Mouse (Mus musculus) kidney, embryonic 16.5 days (tissue): ENCODE results near the gene Tnfrsf26. TPM values are rescaled to one million over a fixed set of nuclear protein-coding genes. Genes with fewer than 3 reads are reported as not detected.

Source experiments
- ATAC-seq: fragments of 200-750 bp; cut with Nextera tagmentation; 2 replicates; pipeline ENCODE4 v1.8.0; 2017; ENCODE audit warnings: moderate TSS enrichment; ENCODE audit not compliant: low FRiP score, low TSS enrichment
- H3K27ac ChIP-seq: fragments of 300-500 bp; sonication (generic); 2 replicates; pipeline ENCODE4 v1.5.1; 2014; ENCODE audit warnings: low read length
- H3K27me3 ChIP-seq: fragments of 300-500 bp; sonication (generic); 2 replicates; pipeline ENCODE4 v1.6.1; 2014; ENCODE audit warnings: low read length, control low read depth, mixed read lengths; ENCODE audit not compliant: insufficient read depth
- H3K36me3 ChIP-seq: fragments of 300-500 bp; sonication (generic); 2 replicates; pipeline ENCODE4 v1.6.1; 2014; ENCODE audit warnings: low read length, control low read depth, mixed read lengths; ENCODE audit not compliant: insufficient read depth
- H3K4me1 ChIP-seq: fragments of 300-500 bp; sonication (generic); 2 replicates; pipeline ENCODE4 v1.6.1; 2014; ENCODE audit warnings: low read length, control low read depth, mixed read lengths; ENCODE audit not compliant: insufficient read depth
- H3K4me2 ChIP-seq: fragments of 300-500 bp; sonication (generic); replicated peaks from 2 replicates; pipeline ENCODE4 v1.6.1; 2014; ENCODE audit warnings: low read depth, low read length
- H3K4me3 ChIP-seq: fragments of 300-500 bp; sonication (generic); 2 replicates; pipeline ENCODE4 v1.5.1; 2014; ENCODE audit warnings: mild to moderate bottlenecking, low read length
- H3K9ac ChIP-seq: fragments of 300-500 bp; sonication (generic); replicated peaks from 2 replicates; pipeline ENCODE4 v1.6.1; 2014; ENCODE audit warnings: low read length
- H3K9me3 ChIP-seq: fragments of 300-500 bp; sonication (generic); 2 replicates; pipeline ENCODE4 v1.6.1; 2016; ENCODE audit warnings: low read length, control low read depth
- WGBS: fragments of 180-500 bp; shearing (Covaris S2); extraction: QIAGEN DNeasy Blood & Tissue Kit; methylation state at CpG from one replicate; pipeline ENCODE4 v1.1.7; 2014; 5-methylcytosine and 5-hydroxymethylcytosine counted together
- polyA plus RNA-seq: library from polyadenylated mRNA; unstranded; fragments of >200 nt; fragmentation: Nextera tagmentation; extraction: Ambion mirVana; gene quantifications from 2 replicates; pipeline ENCODE4 v1.2.1, GENCODE M21; 2015

Gene Tnfrsf26
- polyA plus RNA-seq, 1 experiment from 2014 or later: 0.56 TPM

DNA sequence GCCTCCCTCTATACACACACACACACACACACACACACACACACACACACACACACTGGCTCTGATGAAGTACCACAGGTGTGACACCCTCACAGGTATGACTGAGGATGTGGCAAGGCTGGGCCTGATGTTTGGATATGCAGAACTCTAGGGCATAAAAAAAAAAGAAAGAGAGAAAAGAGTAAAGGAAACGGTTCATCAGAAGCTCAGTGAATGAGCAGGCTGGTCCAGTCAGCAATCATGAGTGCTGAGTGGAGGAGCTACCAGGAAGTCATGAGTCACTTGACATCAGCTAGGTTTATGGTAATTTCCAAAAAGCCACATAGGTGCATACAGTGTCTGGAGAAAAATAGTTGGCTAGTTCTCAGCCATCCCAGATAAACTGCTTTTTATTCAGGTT is 979 bp upstream of the Tnfrsf26 start:
- Histone ChIP-seq H3K4me2 (no peak overlapping the region), H3K4me1 (no peaks in the 10 kb centered on the region), H3K36me3 (no peaks in the 10 kb centered on the region), H3K9ac (no peak overlapping the region), H3K9me3 (0 out of 2 replicates have a peak, but pooled peaks cover 5% of the 10 kb centered on the region), H3K27ac (no peak overlapping the region), H3K4me3 (no peak overlapping the region), H3K27me3 (no peaks in the 10 kb centered on the region)
- 32% methylated on average over 1 of the region's 1 CpGs for WGBS
- no peak for ATAC-seq

DNA sequence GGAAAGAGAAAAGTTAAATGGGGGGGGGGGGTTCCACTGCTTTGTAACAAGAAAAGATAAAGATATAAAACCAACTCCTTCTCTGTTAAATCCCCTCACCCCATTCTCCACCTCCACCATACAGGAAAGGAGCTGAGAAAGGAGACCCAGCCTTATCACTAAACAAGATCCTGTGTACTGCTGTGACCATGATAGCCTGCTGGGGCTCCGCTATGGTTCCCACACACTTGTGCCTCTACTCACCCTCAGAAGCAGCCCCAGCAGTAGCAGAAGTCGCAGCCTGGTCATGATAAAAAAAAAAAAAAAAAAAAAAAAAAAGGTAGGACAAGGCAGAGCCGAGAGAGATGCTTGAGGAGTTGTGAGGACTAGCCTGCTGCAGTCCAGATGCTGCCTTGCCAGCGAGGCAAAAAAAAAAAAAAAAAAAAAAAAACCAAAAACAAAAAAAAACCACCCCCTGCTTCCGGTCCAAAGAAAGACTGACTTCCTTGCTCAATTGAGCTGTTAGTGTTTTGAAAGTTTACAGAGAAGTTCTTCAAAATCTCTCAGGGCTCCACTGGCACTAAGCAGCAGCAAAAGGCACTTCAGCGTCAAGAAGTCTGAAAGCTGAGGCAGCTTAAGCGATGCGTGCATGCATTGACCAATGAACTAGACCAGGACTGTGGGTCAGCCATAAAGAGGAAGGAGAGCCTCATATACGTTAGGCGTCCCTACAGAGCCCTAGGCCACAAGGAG is 801 bp downstream of the Tnfrsf26 start:
- Histone ChIP-seq H3K9me3 (no peaks in the 10 kb centered on the region), H3K27me3 (no peaks in the 10 kb centered on the region), H3K9ac (no peak overlapping the region), H3K4me3 (no peak overlapping the region), H3K4me1 (no peaks in the 10 kb centered on the region), H3K4me2 (no peak overlapping the region; the same call in 1 of the 2 replicates), H3K36me3 (no peaks in the 10 kb centered on the region), H3K27ac (no peak overlapping the region)
- ATAC-seq: no peak
- 54% methylated on average over 10 of the region's 10 CpGs for WGBS

DNA sequence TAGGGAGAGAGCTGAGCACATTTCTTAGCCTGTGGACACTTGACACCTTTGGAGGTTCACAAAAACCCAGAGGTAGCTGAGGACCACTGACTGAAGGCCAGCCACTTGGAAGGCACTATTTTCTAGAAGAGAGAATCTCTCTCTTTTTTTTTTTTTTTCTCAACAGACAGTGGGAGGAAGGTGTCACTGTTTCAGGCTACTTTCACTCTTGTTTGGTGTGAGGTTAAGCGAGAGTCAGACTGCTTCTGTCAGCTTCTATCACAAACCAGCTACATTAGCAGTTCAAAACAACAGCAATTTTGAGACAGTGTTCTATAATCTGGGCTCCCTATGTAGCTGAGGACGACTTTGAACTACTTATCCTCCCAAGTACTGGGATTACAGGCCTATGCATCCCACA is 2.3 kb downstream of the Tnfrsf26 start:
- no peak overlapping the region for H3K4me2 ChIP-seq
- 65% methylated on average over 2 of the region's 2 CpGs for WGBS
- H3K27ac ChIP-seq: no peak overlapping the region
- no peak overlapping the region for H3K4me3 ChIP-seq
- H3K9me3 ChIP-seq: no peaks in the 10 kb centered on the region
- H3K36me3 ChIP-seq: no peaks in the 10 kb centered on the region
- no peaks in the 10 kb centered on the region for H3K4me1 ChIP-seq
- H3K27me3 ChIP-seq: no peaks in the 10 kb centered on the region
- no peak for ATAC-seq
- H3K9ac ChIP-seq: no peak overlapping the region

- H3K36me3 ChIP-seq: no peaks in the 10 kb centered on the region
- WGBS: 70% methylated on average over 5 of the region's 5 CpGs
- no peak overlapping the region for H3K9ac ChIP-seq
- no peak overlapping the region for H3K27ac ChIP-seq
- H3K4me3 ChIP-seq: no peak overlapping the region
- H3K4me1 ChIP-seq: no peaks in the 10 kb centered on the region
- H3K27me3 ChIP-seq: no peaks in the 10 kb centered on the region
- no peaks in the 10 kb centered on the region for H3K9me3 ChIP-seq
- no peak for ATAC-seq
- no peak overlapping the region for H3K4me2 ChIP-seq
These were observed 3.4 kb downstream of the Tnfrsf26 start for GRCm38 (mm10) chr7:143625151-143625550.

- Histone ChIP-seq H3K9ac (no peak overlapping the region), H3K27me3 (no peaks in the 10 kb centered on the region), H3K36me3 (no peaks in the 10 kb centered on the region), H3K4me3 (no peak overlapping the region), H3K4me1 (no peaks in the 10 kb centered on the region), H3K27ac (no peak overlapping the region), H3K4me2 (no peak overlapping the region), H3K9me3 (no peaks in the 10 kb centered on the region)
- no peak for ATAC-seq
- 83% methylated on average over 3 of the region's 3 CpGs for WGBS
These were observed 4.0 kb downstream of the Tnfrsf26 start for GRCm38 (mm10) chr7:143624561-143624960.

DNA sequence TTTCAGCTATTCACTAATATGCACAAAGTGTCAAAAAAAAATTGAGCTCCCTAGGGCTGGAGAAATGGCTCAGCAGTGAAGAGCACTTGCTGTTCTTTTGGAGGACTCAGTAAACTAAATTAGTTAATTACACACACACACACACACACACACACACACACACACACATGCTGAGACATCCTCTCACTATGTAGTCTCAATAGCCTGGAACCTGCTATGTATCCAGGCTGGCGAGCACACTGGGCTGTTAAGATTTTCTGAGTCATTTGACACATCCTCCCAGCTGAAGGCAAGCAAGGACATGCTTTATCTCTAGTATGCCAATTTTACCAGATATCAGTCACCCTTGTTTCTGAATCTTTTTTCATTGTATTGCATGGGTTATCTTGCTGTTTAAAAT is 7.6 kb downstream of the Tnfrsf26 start:
- no peaks in the 10 kb centered on the region for H3K4me1 ChIP-seq
- ATAC-seq: no peak
- no peak overlapping the region for H3K4me3 ChIP-seq
- H3K9me3 ChIP-seq: no peaks in the 10 kb centered on the region
- H3K27me3 ChIP-seq: no peaks in the 10 kb centered on the region
- H3K4me2 ChIP-seq: no peak overlapping the region
- H3K36me3 ChIP-seq: no peaks in the 10 kb centered on the region
- 61% methylated on average over 1 of the region's 1 CpGs for WGBS
- no peak overlapping the region for H3K27ac ChIP-seq
- no peak overlapping the region for H3K9ac ChIP-seq

DNA sequence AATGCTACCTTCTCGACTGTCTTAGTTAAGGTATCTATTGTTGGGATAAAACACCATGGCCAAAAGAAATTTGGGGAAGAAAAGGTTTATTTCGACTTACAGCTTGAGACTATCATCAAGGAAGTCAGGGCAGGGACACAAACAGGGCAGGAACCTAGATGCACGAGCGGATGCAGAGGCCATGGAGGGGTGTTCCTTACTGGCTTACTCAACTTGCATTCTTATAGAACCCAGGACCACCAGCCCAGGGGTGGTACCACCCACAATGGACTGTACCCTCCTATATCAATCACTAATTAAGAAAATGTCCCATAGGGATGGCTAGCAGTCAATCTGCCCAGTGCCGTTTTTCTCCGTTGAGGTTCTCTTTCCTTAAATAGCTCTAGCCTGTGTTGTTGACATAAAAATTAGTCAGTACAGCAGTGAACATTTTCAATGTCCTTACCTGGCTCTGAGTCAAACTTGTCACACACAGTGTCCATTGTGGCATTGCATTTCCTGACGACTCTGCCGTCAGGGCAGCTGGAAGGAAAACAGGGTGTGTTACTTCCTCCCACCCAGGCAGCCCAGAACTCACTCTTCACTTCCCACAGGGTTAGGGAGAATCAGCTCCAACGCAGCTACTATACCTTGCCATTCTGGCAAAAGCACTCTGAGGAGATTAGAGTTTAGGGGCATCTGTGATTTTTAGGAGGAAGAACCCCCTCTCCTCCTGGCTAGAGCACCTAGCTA is 14.0 kb downstream of the Tnfrsf26 start:
- peaks cover 9% of the 10 kb centered on the region for H3K4me1 ChIP-seq
- H3K27me3 ChIP-seq: no peaks in the 10 kb centered on the region
- peak; percentile 39; the same call in 1 of the 2 replicates for ATAC-seq
- H3K27ac ChIP-seq: peak overlapping the region; percentile 76
- 0 out of 2 replicates have a peak overlapping the region, but pooled peaks have one; percentile 1 for H3K4me2 ChIP-seq
- peak overlapping the region; percentile 42; the same call in 1 of the 2 replicates for H3K9ac ChIP-seq
- no peak overlapping the region for H3K4me3 ChIP-seq
- 49% methylated on average over 9 of the region's 9 CpGs for WGBS
- no peaks in the 10 kb centered on the region for H3K36me3 ChIP-seq
- H3K9me3 ChIP-seq: no peaks in the 10 kb centered on the region

DNA sequence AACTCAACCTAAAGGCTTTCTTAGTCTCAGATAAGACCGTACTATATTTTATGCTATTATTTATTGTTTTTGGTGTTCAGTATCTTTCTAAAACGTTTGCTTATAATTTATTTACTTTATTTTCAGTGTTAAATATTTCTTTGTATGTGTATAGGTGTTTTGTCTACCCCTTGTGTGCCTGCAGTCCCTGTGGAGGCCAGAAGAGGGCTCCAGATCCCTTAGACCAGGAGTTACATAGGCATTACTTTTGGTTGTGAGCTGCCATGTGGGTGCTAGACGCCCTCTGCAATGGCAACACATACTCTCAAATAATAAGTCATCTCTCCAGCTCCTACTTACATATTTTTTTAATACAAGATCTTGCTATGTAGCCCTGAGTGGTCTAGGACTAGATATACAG is 16.3 kb downstream of the Tnfrsf26 start:
- H3K27me3 ChIP-seq: no peaks in the 10 kb centered on the region
- ATAC-seq: no peak
- WGBS: 61% methylated on average over 3 of the region's 3 CpGs

GRCm38 (mm10) chr7:143605321-143605720 is 23.2 kb downstream of the Tnfrsf26 start:
- Histone ChIP-seq H3K9me3 (no peaks in the 10 kb centered on the region), H3K27me3 (no peaks in the 10 kb centered on the region), H3K4me3 (no peak overlapping the region), H3K36me3 (no peaks in the 10 kb centered on the region), H3K4me2 (no peak overlapping the region), H3K27ac (no peak overlapping the region), H3K4me1 (no peaks in the 10 kb centered on the region), H3K9ac (no peak overlapping the region)
- no peak for ATAC-seq
- 81% methylated on average over 3 of the region's 3 CpGs for WGBS

More for the DNA sequence above, 16.3 kb downstream of the Tnfrsf26 start:
- Histone ChIP-seq H3K4me2 (no peak overlapping the region), H3K27ac (no peak overlapping the region), H3K4me3 (no peak overlapping the region), H3K9ac (no peak overlapping the region), H3K4me1 (peaks cover 9% of the 10 kb centered on the region), H3K9me3 (no peaks in the 10 kb centered on the region), H3K36me3 (no peaks in the 10 kb centered on the region)

DNA sequence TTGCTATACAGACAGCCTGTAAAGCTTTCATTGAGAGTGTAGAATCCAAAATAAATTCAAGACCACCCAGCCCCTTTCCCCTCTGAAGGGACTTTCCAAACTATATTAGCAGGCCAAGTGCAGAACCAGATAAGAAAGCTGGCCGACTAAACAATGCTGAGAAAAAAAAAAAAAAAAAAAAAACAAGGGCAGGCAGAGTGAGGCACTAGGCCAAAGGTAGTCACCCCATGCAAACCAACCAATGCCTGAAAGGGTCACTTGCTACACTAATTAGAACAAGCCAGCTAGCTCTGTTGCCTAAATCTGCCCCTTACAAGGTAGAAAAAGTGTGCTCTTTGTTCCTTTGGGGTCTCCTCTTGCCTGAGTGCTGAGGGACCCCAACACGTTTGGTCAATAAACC is 23.6 kb downstream of the Tnfrsf26 start:
- no peak overlapping the region for H3K27ac ChIP-seq
- ATAC-seq: no peak
- H3K4me2 ChIP-seq: no peak overlapping the region
- H3K4me3 ChIP-seq: no peak overlapping the region
- H3K4me1 ChIP-seq: no peaks in the 10 kb centered on the region
- no peaks in the 10 kb centered on the region for H3K9me3 ChIP-seq
- H3K27me3 ChIP-seq: no peaks in the 10 kb centered on the region
- 72% methylated on average over 2 of the region's 2 CpGs for WGBS
- no peak overlapping the region for H3K9ac ChIP-seq
- H3K36me3 ChIP-seq: no peaks in the 10 kb centered on the region
